Mouse (Mus musculus) bone marrow macrophage, adult 2 months (primary cell): ENCODE results near the gene Cul4b.

Experiments used
- CTCF ChIP-seq: IDR thresholded peaks from 2 replicates; pipeline ENCODE4 v1.5.1; 2012; ENCODE audit warnings: low read depth, mild to moderate bottlenecking, low read length, moderate library complexity
- POLR2A ChIP-seq: IDR thresholded peaks from 2 replicates; pipeline ENCODE4 v1.6.1; 2012; ENCODE audit warnings: mild to moderate bottlenecking, low read depth, low read length, borderline replicate concordance

DNA sequence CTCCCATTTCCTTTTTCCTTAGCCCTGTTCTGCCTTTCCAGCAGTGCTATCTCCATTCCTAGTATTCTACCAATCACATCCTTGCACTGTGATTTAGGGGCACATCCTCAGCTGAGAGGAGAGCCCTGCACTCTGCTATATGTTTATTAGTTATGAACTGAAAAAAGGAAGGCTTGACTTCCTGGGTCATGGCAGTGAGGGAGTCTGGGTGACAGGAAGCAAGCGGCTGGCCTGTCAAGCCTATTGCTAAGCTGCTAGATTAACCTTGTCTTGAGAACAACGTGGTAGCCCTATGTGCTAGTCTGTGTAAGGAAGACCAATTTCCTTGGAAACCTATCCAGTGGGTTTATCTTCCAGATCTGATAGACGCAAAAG lies 25.0 kb upstream of the Cul4b start:
- no peak for TF ChIP-seq POLR2A
- TF ChIP-seq CTCF: no peak
